Mouse (Mus musculus) bone marrow, adult 2 months (tissue): ENCODE results near the gene Iapp.

Experiments used
- CTCF ChIP-seq: fragments of 200-500 bp; IDR thresholded peaks from 2 replicates; pipeline ENCODE4 v1.5.1; 2011; ENCODE audit warnings: low read length, control low read depth; ENCODE audit not compliant: control insufficient read depth, insufficient read depth
- POLR2A ChIP-seq: fragments of 200-500 bp; IDR thresholded peaks from 2 replicates; pipeline ENCODE4 v1.6.1; 2011; ENCODE audit warnings: low read depth, mild to moderate bottlenecking, control low read depth, low read length, borderline replicate concordance; ENCODE audit not compliant: control insufficient read depth

DNA sequence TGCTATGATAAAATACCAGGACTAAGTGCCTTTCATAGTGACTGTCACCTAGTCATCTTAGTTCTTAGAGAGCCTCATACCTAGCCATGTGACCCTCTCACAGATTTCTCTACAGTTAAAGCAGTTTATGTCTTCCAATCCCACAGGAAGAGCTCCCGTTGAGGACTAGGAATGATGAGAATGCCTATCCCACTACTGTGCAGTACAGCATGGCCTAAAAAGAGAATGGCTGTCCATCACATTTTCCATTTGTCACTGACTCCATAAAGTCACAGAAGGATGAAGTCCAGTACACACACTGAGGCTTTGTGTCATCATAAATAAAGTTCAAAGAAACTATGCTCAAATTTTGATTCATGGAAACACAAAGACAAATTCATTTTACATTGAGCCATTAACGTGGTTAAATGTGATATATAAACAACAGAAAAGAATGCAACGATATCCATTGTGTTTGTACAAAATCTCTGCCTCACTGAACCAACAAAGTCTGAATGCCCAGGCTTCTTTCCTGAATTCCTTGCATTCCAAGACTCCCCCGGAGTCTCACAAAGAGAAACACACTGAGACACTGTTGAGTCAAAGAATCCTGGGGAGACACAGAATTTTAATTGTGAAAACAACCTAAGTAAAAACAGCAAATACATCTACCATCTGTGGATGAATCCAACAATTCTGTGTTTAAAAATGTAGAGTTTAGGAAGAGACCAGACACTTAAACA, 22.3 kb upstream of the Iapp start:
- no peak for TF ChIP-seq POLR2A
- no peak for TF ChIP-seq CTCF
